Mouse (Mus musculus) midbrain, embryonic 10.5 days (tissue): Measurements from ENCODE around the gene Kcnn1. TPM values are rescaled to one million over a fixed set of nuclear protein-coding genes. Genes with fewer than 3 reads are reported as not detected.
"Not testable (repeated sequence)": the region's sequence is repeated elsewhere in the genome, so short reads cannot be mapped to it uniquely, and the experiment has no call there.

Experiments
- DNase-seq: peaks from one replicate; pipeline ENCODE4 v3.0.0-alpha.2; 2017; ENCODE audit warnings: low spot score
- H3K27ac ChIP-seq: fragments of 300-500 bp; sonication (generic); replicated peaks from 2 replicates; pipeline ENCODE4 v1.5.1; 2016; ENCODE audit warnings: mild to moderate bottlenecking
- H3K27me3 ChIP-seq: fragments of 300-500 bp; sonication (generic); 2 replicates; pipeline ENCODE4 v1.6.1; 2016; ENCODE audit warnings: low read depth, mild to moderate bottlenecking; ENCODE audit not compliant: poor library complexity, severe bottlenecking
- H3K36me3 ChIP-seq: fragments of 300-500 bp; sonication (generic); 2 replicates; pipeline ENCODE4 v1.6.1; 2016; ENCODE audit warnings: mild to moderate bottlenecking, moderate library complexity
- H3K4me1 ChIP-seq: fragments of 300-500 bp; sonication (generic); 2 replicates; pipeline ENCODE4 v1.6.1; 2016
- H3K4me3 ChIP-seq: fragments of 300-500 bp; sonication (generic); 2 replicates; pipeline ENCODE4 v1.5.1; 2016; ENCODE audit warnings: mild to moderate bottlenecking, moderate library complexity
- H3K9me3 ChIP-seq: fragments of 300-500 bp; sonication (generic); replicated peaks from 2 replicates; pipeline ENCODE4 v1.6.1; 2016; ENCODE audit warnings: mild to moderate bottlenecking
- WGBS: fragments of 180-500 bp; shearing (Covaris S2); methylation state at CpG from one replicate; pipeline ENCODE4 v1.1.7; 2016; 5-methylcytosine and 5-hydroxymethylcytosine counted together
- polyA plus RNA-seq: library from polyadenylated mRNA; unstranded; fragments of >200 nt; fragmentation: Nextera tagmentation; extraction: Ambion mirVana; gene quantifications from 2 replicates; pipeline ENCODE4 v1.2.1, GENCODE M21; 2016

Kcnn1 gene
- polyA plus RNA-seq, 1 experiment from 2014 or later: 9.1 TPM

- Histone ChIP-seq H3K9me3 (no peaks in the 10 kb centered on the region), H3K4me1 (peaks cover 26% of the 10 kb centered on the region), H3K36me3 (peaks cover 35% of the 10 kb centered on the region), H3K27me3 (peaks cover 28% of the 10 kb centered on the region), H3K4me3 (peak overlapping the region; percentile 86), H3K27ac (peak overlapping the region; percentile 98)
- peak; percentile 87 for DNase-seq
- WGBS: under 1% methylated on average over 20 of the region's 20 CpGs
Measured at GRCm38 (mm10) chr8:70897681-70898413, 34.8 kb upstream of the Kcnn1 start.

DNA sequence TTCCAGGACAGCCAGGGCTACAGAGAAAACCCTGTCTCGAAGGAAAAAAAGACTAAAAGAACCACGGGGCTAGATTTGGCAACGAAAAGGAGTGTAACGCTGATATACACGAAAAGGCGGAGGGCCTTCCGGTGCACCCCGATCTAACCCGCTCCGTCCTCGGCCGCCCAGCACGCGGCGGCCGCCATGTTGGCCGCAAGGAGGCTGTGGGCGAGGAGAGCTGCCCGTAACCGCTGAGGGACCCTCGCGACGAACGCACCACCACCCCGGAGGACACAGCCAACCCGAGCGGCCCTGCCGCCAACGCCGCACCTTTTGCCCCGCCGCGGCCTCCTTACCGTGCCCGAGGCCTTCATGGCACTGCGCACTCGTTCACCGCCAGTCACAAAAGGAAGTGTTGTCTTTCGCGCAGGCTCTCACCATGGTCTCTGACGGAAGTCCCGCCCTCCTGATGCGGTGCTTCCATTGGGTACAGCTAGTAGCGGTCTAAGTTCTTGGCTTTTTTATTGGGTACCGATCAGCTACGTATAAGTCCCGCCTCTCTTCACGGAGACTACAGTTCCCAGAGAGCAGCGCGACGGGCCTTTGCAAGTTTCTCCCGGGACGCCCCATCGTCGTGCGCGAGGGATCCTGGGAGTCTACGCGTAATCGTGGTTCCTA lies 34.1 kb upstream of the Kcnn1 start, which contains the start of gene Rpl18a:
Gene Rpl18a, minus strand, starts transcription at position 392 of the 660 bp plus-strand sequence.
- under 1% methylated on average over 60 of the region's 60 CpGs for WGBS
- H3K4me3 ChIP-seq: peak within 1 kb of the TSS; percentile 86
- H3K9me3 ChIP-seq: no peaks in the 10 kb centered on the region
- H3K36me3 ChIP-seq: peaks cover 35% of the 10 kb centered on the region
- H3K27me3 ChIP-seq: peaks cover 31% of the 10 kb centered on the region
- DNase-seq: peak; percentile 96
- H3K27ac ChIP-seq: peak within 1 kb of the TSS; percentile 98
- peaks cover 32% of the 10 kb centered on the region for H3K4me1 ChIP-seq

- peaks cover 37% of the 10 kb centered on the region for H3K27me3 ChIP-seq
- H3K9me3 ChIP-seq: no peaks in the 10 kb centered on the region
- peak overlapping the region; percentile 98 for H3K27ac ChIP-seq
- DNase-seq: no peak
- H3K4me3 ChIP-seq: peak overlapping the region; percentile 86
- H3K36me3 ChIP-seq: peaks cover 35% of the 10 kb centered on the region
- peaks cover 39% of the 10 kb centered on the region for H3K4me1 ChIP-seq
- 5% methylated on average over 25 of the region's 25 CpGs for WGBS
Measured at GRCm38 (mm10) chr8:70896316-70897020, 33.4 kb upstream of the Kcnn1 start.

DNA sequence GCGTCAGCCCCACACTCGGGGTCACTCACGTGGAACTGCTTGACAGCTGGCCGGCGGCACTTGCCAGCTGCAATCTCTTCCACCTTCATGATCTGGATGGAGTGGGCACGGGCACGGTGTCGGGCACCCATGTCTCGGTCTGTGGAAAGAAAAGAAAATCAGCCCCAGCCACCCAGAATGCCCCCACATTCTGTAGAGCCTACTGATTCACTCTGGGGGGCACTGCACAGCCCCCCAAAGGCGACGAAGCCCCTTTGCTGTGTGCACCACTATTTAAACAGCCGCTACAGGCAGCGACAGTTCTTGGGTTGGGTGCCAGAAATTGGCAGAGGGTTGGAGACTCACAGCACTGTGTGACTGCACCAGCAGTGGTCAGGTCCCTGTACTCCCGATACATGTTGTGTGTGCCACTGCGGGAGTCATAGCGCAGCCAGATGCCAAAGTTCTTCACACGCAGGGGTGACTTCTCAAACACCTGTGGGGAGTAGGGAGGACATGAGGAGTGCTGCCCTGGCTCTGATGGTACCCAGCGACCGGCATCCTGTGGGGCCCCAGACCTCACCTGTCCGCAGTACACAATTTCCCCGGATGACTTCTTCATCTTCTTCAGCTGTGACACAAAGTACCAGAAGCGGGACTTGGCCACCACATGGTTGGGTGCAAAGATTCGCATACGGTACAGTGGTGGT lies 32.7 kb upstream of the Kcnn1 start:
- Histone ChIP-seq H3K27ac (peak overlapping the region; percentile 98), H3K27me3 (peaks cover 45% of the 10 kb centered on the region), H3K4me1 (peaks cover 41% of the 10 kb centered on the region), H3K36me3 (peaks cover 35% of the 10 kb centered on the region), H3K4me3 (peak overlapping the region; percentile 86)
- not testable (repeated sequence) for H3K9me3 ChIP-seq, DNase-seq
- 84% methylated on average over 24 of the region's 24 CpGs for WGBS

GRCm38 (mm10) chr8:70894771-70895545 lies 31.9 kb upstream of the Kcnn1 start:
- 91% methylated on average over 8 of the region's 8 CpGs for WGBS
- no peak for DNase-seq
- no peak overlapping the region; the same call in 1 of the 2 replicates for H3K27ac ChIP-seq

DNA sequence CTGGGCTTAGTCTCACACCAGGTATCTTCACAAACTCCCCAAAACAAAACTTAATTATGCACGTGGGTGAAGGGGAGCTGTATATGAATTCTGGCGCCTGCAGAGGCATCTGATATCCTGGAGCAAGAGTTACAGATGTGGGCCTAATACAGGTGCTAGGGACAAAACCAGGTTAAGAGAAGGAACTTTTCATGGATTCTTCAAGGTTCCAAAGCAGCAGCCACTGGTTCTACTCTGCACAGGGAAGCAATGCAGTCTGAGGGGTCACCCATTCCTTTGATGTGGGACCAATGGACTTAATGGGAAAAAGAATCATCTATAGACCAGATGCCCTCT lies 31.3 kb upstream of the Kcnn1 start:
- H3K27me3 ChIP-seq: peaks cover 58% of the 10 kb centered on the region
- H3K4me1 ChIP-seq: peaks cover 41% of the 10 kb centered on the region
- no peak for DNase-seq

More at GRCm38 (mm10) chr8:70894771-70895545, 31.9 kb upstream of the Kcnn1 start:
- Histone ChIP-seq H3K4me3 (peak overlapping the region; percentile 86; the same call in 1 of the 2 replicates), H3K9me3 (no peaks in the 10 kb centered on the region), H3K27me3 (peaks cover 52% of the 10 kb centered on the region), H3K4me1 (peaks cover 41% of the 10 kb centered on the region), H3K36me3 (peaks cover 35% of the 10 kb centered on the region)

GRCm38 (mm10) chr8:70893656-70894384 lies 30.8 kb upstream of the Kcnn1 start:
- H3K36me3 ChIP-seq: peaks cover 35% of the 10 kb centered on the region
- H3K4me1 ChIP-seq: peaks cover 41% of the 10 kb centered on the region
- 35% methylated on average over 12 of the region's 12 CpGs for WGBS
- no peak overlapping the region for H3K27ac ChIP-seq
- peaks cover 64% of the 10 kb centered on the region for H3K27me3 ChIP-seq
- no peaks in the 10 kb centered on the region for H3K9me3 ChIP-seq
- DNase-seq: peak; percentile 88
- H3K4me3 ChIP-seq: peak overlapping the region; percentile 46; the same call in 1 of the 2 replicates

More for the DNA sequence above, 31.3 kb upstream of the Kcnn1 start:
- H3K9me3 ChIP-seq: no peaks in the 10 kb centered on the region
- no peak overlapping the region for H3K27ac ChIP-seq
- 69% methylated on average over 2 of the region's 2 CpGs for WGBS
- 0 out of 2 replicates have a peak overlapping the region, but pooled peaks have one; percentile 46 for H3K4me3 ChIP-seq
- peaks cover 35% of the 10 kb centered on the region for H3K36me3 ChIP-seq

- Histone ChIP-seq H3K4me3 (peak overlapping the region; percentile 46), H3K4me1 (peaks cover 35% of the 10 kb centered on the region), H3K9me3 (no peaks in the 10 kb centered on the region), H3K27me3 (peaks cover 71% of the 10 kb centered on the region), H3K36me3 (peaks cover 35% of the 10 kb centered on the region), H3K27ac (no peak overlapping the region)
- 30% methylated on average over 20 of the region's 20 CpGs for WGBS
- peak; percentile 54 for DNase-seq
Measured at GRCm38 (mm10) chr8:70892896-70893655, 30.0 kb upstream of the Kcnn1 start.

DNA sequence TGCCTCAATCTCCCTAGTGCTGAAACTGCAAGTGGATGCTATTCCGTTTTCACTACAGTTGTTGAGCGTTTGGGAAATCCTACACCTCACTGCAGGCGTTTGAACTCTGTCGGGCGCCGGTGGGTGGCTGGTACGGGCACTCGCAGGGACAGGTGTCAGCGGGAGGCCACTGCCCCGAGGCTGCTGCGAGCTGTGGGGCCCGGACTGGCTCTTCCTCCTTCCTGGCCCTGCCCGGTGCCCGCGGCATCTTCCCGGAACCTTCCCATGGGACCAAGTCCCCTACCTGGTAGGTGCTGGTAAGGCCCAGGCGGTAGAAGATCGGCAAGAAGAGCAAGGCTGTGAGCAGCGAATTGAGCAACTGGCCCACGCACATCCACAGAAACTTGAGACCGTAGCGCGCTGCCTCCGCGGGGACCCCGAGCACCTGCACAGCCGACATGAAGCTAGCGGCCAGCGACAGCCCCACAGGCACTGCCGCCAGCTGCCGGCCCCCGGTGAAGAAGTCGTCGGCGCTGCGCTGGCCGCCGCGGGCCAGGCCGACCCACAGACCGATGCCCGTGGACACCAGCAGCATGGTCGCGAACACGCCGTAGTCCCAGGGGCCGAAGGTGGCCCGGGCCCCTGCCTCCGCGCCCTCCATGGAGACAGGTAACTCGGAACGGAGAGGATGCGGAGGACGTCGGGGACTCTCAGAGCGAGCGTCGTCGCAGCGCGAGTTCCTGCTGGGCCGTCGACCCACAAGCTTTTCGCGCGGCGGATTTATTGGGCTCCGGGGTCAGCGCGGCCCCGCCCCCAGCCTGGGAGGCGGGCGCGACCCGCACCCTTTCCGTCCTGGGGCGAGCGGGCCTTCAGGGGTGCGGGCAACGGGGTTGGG lies 29.2 kb upstream of the Kcnn1 start, which contains the start of gene Slc5a5:
Gene Slc5a5, minus strand, starts transcription at position 736 of the 874 bp plus-strand sequence.
- H3K4me1 ChIP-seq: peaks cover 43% of the 10 kb centered on the region
- peaks cover 35% of the 10 kb centered on the region for H3K36me3 ChIP-seq
- peak within 1 kb of the TSS; percentile 46 for H3K4me3 ChIP-seq
- 2% methylated on average over 80 of the region's 80 CpGs for WGBS
- H3K27me3 ChIP-seq: peaks cover 73% of the 10 kb centered on the region
- H3K27ac ChIP-seq: 0 out of 2 replicates have a peak within 1 kb of the TSS, but pooled peaks have one; percentile 33
- H3K9me3 ChIP-seq: no peaks in the 10 kb centered on the region
- peak; percentile 57 for DNase-seq

DNA sequence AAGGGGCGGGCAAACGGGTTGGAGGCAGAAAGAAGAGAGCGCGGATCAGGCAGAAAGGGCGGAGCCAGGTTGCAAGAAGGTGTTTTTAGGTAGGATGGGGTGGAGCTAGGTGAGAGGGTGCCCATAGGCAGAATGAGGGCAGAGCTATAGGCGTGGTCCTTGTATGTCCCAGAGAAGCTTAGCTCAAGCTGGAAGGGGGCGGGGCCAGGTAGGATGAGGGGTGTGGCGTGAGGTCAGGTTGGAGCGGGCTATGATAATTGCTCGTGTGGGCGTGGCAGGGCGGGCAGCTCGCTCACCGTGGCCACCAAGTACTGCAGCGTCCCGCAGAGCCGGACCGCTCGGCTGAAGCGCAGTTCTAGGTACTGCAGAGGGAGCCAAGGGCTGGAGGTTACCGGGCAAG lies 28.3 kb upstream of the Kcnn1 start:
- H3K27ac ChIP-seq: no peak overlapping the region
- peaks cover 35% of the 10 kb centered on the region for H3K36me3 ChIP-seq
- WGBS: 4% methylated on average over 21 of the region's 21 CpGs
- H3K4me1 ChIP-seq: peaks cover 44% of the 10 kb centered on the region
- peaks cover 77% of the 10 kb centered on the region for H3K27me3 ChIP-seq
- DNase-seq: no peak
- no peaks in the 10 kb centered on the region for H3K9me3 ChIP-seq
- H3K4me3 ChIP-seq: 0 out of 2 replicates have a peak overlapping the region, but pooled peaks have one; percentile 9
